Mouse (Mus musculus) thymus, adult 2 months (tissue): ENCODE results near the gene Mrap.

ENCODE experiments used
- CTCF ChIP-seq: fragments of 200-500 bp; IDR thresholded peaks from 2 replicates; pipeline ENCODE4 v1.5.1; 2012; ENCODE audit warnings: mild to moderate bottlenecking, control low read depth, low read length, moderate library complexity, borderline replicate concordance; ENCODE audit not compliant: control insufficient read depth, poor library complexity, insufficient read depth; ENCODE audit errors: extremely low read depth
- POLR2A ChIP-seq: fragments of 200-500 bp; IDR thresholded peaks from 2 replicates; pipeline ENCODE4 v1.6.1; 2012; ENCODE audit warnings: mild to moderate bottlenecking, low read length, control low read depth, moderate library complexity; ENCODE audit not compliant: control insufficient read depth, poor library complexity, insufficient read depth; ENCODE audit errors: extremely low read depth

DNA sequence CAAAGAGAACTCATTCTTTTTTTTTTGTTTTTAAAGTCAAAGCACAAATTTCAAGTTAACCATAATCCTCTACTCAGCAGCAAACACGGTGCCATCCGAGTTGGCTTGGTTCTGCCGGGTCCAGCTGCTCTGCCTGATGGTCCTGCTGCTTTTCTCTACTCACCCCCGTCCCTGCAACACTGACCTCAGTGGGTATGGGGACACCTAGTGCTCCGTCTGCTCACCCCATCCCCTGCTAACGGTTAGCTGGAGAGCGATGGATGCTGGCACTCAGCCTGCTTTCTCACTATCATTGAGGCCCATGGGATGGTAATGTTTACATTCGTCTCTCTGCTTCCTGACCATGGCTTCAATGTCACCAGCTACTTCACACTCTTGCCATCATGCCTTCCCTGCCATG lies 60.4 kb downstream of the Mrap start:
- TF ChIP-seq POLR2A (no peak), CTCF (no peak)
